Mouse (Mus musculus) embryonic facial prominence, embryonic 14.5 days (tissue): ENCODE measurements at regions not wholly inside any gene's neighbourhood (a gene's known extent, or its start where the extent isn't known, plus 50 kb on each side); places are given as distances from the start of the nearest gene placed in this dataset.

Experiments used
- ATAC-seq: fragments of 200-750 bp; cut with Nextera tagmentation; 2 replicates; pipeline ENCODE4 v1.8.0; 2017; ENCODE audit warnings: low read depth, moderate number of reproducible peaks, moderate TSS enrichment
- DNase-seq: peaks from one replicate; pipeline ENCODE4 v3.0.0-alpha.2; 2015; ENCODE audit warnings: low spot score
- H3K27ac ChIP-seq: fragments of 300-500 bp; sonication (generic); replicated peaks from 2 replicates; pipeline ENCODE4 v1.5.1; 2014; ENCODE audit warnings: low read depth, mild to moderate bottlenecking, low read length, moderate library complexity
- H3K27me3 ChIP-seq: fragments of 300-500 bp; sonication (generic); replicated peaks from 2 replicates; pipeline ENCODE4 v1.6.1; 2014; ENCODE audit warnings: low read length; ENCODE audit not compliant: control insufficient read depth, insufficient read depth
- H3K36me3 ChIP-seq: fragments of 300-500 bp; sonication (generic); 2 replicates; pipeline ENCODE4 v1.6.1; 2014; ENCODE audit warnings: low read length, mixed read lengths; ENCODE audit not compliant: control insufficient read depth, insufficient read depth
- H3K4me1 ChIP-seq: fragments of 300-500 bp; sonication (generic); 2 replicates; pipeline ENCODE4 v1.6.1; 2014; ENCODE audit warnings: antibody characterized with exemption, low read length; ENCODE audit not compliant: control insufficient read depth, insufficient read depth
- H3K4me2 ChIP-seq: fragments of 300-500 bp; sonication (generic); 2 replicates; pipeline ENCODE4 v1.6.1; 2014; ENCODE audit warnings: low read depth, mild to moderate bottlenecking, low read length, moderate library complexity, mixed read lengths
- H3K4me3 ChIP-seq: fragments of 300-500 bp; sonication (generic); 2 replicates; pipeline ENCODE4 v1.5.1; 2014; ENCODE audit warnings: low read depth, mild to moderate bottlenecking, low read length
- H3K9ac ChIP-seq: fragments of 300-500 bp; sonication (generic); 2 replicates; pipeline ENCODE4 v1.6.1; 2014; ENCODE audit warnings: low read depth, mild to moderate bottlenecking, low read length, moderate library complexity, mixed read lengths
- H3K9me3 ChIP-seq: fragments of 300-500 bp; sonication (generic); 2 replicates; pipeline ENCODE4 v1.6.1; 2016; ENCODE audit warnings: low read length; ENCODE audit not compliant: control insufficient read depth
- WGBS: fragments of 180-500 bp; shearing (Covaris S2); extraction: QIAGEN DNeasy Blood & Tissue Kit; methylation state at CpG from one replicate; pipeline ENCODE4 v1.1.7; 2014; 5-methylcytosine and 5-hydroxymethylcytosine counted together

GRCm38 (mm10) chr11:19861596-19861995, 62.6 kb upstream of the Spred2 start:
- H3K27me3 ChIP-seq: no peaks in the 10 kb centered on the region
- ATAC-seq (no peak), DNase-seq (peak; percentile 66)
- H3K9ac ChIP-seq: no peak overlapping the region
- no peaks in the 10 kb centered on the region for H3K36me3 ChIP-seq
- no peak overlapping the region for H3K4me3 ChIP-seq
- H3K27ac ChIP-seq: no peak overlapping the region
- 84% methylated on average over 4 of the region's 4 CpGs for WGBS
- no peak overlapping the region for H3K4me2 ChIP-seq
- no peaks in the 10 kb centered on the region for H3K4me1 ChIP-seq
- H3K9me3 ChIP-seq: no peaks in the 10 kb centered on the region

DNA sequence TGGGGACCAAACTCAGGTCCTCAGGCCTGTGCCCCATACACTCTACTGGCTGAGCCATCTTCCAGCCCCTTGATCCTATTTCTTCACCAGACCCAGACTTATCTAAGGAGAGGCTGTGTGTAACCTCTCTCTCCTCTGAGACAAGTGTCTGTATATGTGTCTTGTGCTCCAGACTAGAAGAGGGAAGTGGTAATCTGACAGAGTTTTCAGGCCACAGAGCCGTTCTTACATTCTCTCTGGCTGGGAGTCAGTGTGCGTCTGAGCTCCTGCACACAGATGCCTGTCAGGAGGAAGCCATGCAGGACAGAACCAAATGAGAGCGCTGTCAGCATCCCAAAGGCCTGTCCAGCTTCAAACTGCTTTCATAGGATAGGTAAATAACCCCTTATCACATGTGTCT, 60.8 kb upstream of the Spred2 start:
- Histone ChIP-seq H3K27me3 (no peaks in the 10 kb centered on the region), H3K9me3 (0 out of 2 replicates have a peak, but pooled peaks cover 8% of the 10 kb centered on the region), H3K4me3 (no peak overlapping the region), H3K4me1 (no peaks in the 10 kb centered on the region), H3K9ac (no peak overlapping the region), H3K27ac (no peak overlapping the region), H3K36me3 (no peaks in the 10 kb centered on the region), H3K4me2 (no peak overlapping the region)
- 86% methylated on average over 3 of the region's 3 CpGs for WGBS
- ATAC-seq (no peak), DNase-seq (no peak)

DNA sequence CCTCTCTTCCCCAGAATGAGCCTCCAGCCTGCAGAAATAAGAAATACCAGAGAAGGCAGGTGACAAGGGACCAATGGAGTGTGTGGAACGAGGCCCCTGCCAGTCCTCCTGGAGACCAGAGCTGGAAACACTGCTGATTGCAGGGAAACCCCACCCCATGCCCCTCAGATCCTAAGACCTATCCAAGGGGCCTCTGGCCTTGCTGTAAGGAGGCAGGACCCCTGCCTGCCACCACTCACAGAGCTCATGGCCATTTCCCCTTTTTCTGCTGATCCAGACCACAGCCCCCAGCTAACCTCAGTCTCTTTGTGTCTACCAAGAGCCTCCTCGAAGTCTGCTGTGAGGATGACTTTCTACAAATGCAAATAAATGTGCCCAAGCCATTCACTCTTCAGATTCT, 57.9 kb upstream of the Spred2 start:
- Histone ChIP-seq H3K4me3 (no peak overlapping the region), H3K9me3 (0 out of 2 replicates have a peak, but pooled peaks cover 8% of the 10 kb centered on the region), H3K27me3 (no peaks in the 10 kb centered on the region), H3K4me2 (no peak overlapping the region), H3K36me3 (no peaks in the 10 kb centered on the region), H3K9ac (no peak overlapping the region), H3K4me1 (no peaks in the 10 kb centered on the region), H3K27ac (no peak overlapping the region)
- no peak for DNase-seq
- no peak for ATAC-seq
- WGBS: 32% methylated on average over 2 of the region's 2 CpGs

DNA sequence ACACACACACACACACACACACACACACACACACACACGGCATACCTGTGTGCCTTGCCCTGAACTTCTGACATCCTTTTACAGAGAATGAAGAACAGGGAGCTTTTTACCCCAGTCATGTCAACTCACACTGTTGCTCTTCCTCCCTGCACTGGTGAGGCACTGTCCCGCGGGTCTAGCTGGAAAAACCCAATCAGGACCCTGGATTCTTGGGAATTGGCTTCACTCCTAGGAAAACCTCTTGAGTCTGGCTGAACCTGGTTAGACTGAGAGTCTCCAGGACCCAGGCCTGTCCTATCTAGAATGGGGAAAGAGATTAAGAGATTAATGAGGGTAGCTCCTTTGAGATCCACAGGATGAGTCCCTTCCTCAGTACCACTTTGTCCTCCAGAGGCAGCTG, 54.5 kb upstream of the Spred2 start:
- ATAC-seq (no peak), DNase-seq (no peak)
- 69% methylated on average over 3 of the region's 3 CpGs for WGBS
- Histone ChIP-seq H3K9ac (no peak overlapping the region), H3K27ac (no peak overlapping the region), H3K4me2 (no peak overlapping the region), H3K4me3 (no peak overlapping the region), H3K27me3 (no peaks in the 10 kb centered on the region), H3K36me3 (no peaks in the 10 kb centered on the region), H3K9me3 (0 out of 2 replicates have a peak, but pooled peaks cover 8% of the 10 kb centered on the region), H3K4me1 (no peaks in the 10 kb centered on the region)

DNA sequence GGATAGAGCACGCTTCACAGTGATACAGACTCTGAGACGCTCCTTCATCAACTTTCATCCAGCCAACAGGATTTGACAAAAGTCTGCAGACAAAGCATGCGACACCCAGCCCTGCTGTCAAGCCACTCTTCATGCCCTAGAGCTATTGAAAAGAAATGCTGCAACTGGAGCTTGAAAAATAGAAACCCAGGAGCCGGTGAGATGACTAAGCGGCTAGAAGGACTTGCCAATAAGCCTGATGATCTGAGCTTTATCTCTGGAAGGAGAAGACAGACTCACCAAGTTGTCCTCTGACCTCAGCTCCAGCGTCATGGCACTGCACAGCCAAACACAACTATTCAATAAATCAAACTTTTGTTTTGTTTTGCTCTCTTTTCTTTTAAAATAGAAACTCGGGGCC, 54.0 kb upstream of the Spred2 start:
- Histone ChIP-seq H3K9ac (no peak overlapping the region), H3K4me3 (no peak overlapping the region), H3K4me2 (no peak overlapping the region), H3K27ac (no peak overlapping the region), H3K27me3 (no peaks in the 10 kb centered on the region), H3K36me3 (no peaks in the 10 kb centered on the region), H3K9me3 (0 out of 2 replicates have a peak, but pooled peaks cover 8% of the 10 kb centered on the region), H3K4me1 (no peaks in the 10 kb centered on the region)
- 76% methylated on average over 7 of the region's 7 CpGs for WGBS
- no peak for ATAC-seq
- peak; percentile 14 for DNase-seq

GRCm38 (mm10) chr11:19873796-19874195, 50.4 kb upstream of the Spred2 start:
- Histone ChIP-seq H3K4me1 (no peaks in the 10 kb centered on the region), H3K27me3 (no peaks in the 10 kb centered on the region), H3K4me2 (no peak overlapping the region), H3K9me3 (no peaks in the 10 kb centered on the region), H3K36me3 (no peaks in the 10 kb centered on the region), H3K27ac (no peak overlapping the region), H3K9ac (no peak overlapping the region), H3K4me3 (no peak overlapping the region)
- ATAC-seq (no peak), DNase-seq (peak; percentile 24)
- WGBS: 76% methylated on average over 6 of the region's 6 CpGs
